Mouse (Mus musculus): ENCODE results near the gene Cacna1c. TPM values are rescaled to one million over a fixed set of nuclear protein-coding genes. Genes with fewer than 3 reads are reported as not detected.

Cacna1c gene
- polyA plus RNA-seq, 2 experiments = 8.9 to 29.0 TPM

- H3K4me2 ChIP-seq (replicated peaks; ENCODE audit: low read depth, low read length, severe bottlenecking) = no peak overlapping the region
- no peak for DNase-seq (ENCODE audit: low spot score)
- no peaks in the 10 kb centered on the region for H3K36me3 ChIP-seq (ENCODE audit: control insufficient read depth, insufficient read depth, low read length)
- TF ChIP-seq POLR2A (IDR thresholded peaks at IDR 0.05; ENCODE audit: borderline replicate concordance, extremely low read depth, insufficient read depth, insufficient read length) = no peak
- no peaks in the 10 kb centered on the region for H3K9me3 ChIP-seq (ENCODE audit: control insufficient read depth, low read length)
- H3K9ac ChIP-seq (ENCODE audit: low read depth, low read length, severe bottlenecking) = no peak overlapping the region
- H3K27me3 ChIP-seq (ENCODE audit: control insufficient read depth, insufficient read depth, low read length) = no peaks in the 10 kb centered on the region
- 0 out of 2 replicates have a peak, but pooled peaks cover 9% of the 10 kb centered on the region for H3K4me1 ChIP-seq (ENCODE audit: control insufficient read depth, insufficient read depth, low read length)
- H3K27ac ChIP-seq (replicated peaks; ENCODE audit: low read depth, low read length) = no peak overlapping the region
- H3K4me3 ChIP-seq (replicated peaks; ENCODE audit: low read length) = no peak overlapping the region
- 83% methylated on average over 5 of the region's 5 CpGs for WGBS
- no peak for ATAC-seq (ENCODE audit: low FRiP score, low read depth)
These were observed 127.1 kb downstream of the Cacna1c start for GRCm38 (mm10) chr6:119069145-119069544.

GRCm38 (mm10) chr6:119068650-119069049, 127.6 kb downstream of the Cacna1c start:
- H3K9ac ChIP-seq (ENCODE audit: low read depth, low read length, severe bottlenecking) = no peak overlapping the region
- no peak overlapping the region for H3K27ac ChIP-seq (replicated peaks; ENCODE audit: low read depth, low read length)
- no peak overlapping the region for H3K4me3 ChIP-seq (replicated peaks; ENCODE audit: low read length)
- DNase-seq (ENCODE audit: low spot score) (no peak), ATAC-seq (ENCODE audit: low FRiP score, low read depth) (no peak)
- no peak for TF ChIP-seq POLR2A (IDR thresholded peaks at IDR 0.05; ENCODE audit: borderline replicate concordance, extremely low read depth, insufficient read depth, insufficient read length)
- 62% methylated on average over 4 of the region's 4 CpGs for WGBS
- H3K27me3 ChIP-seq (ENCODE audit: control insufficient read depth, insufficient read depth, low read length) = no peaks in the 10 kb centered on the region
- 0 out of 2 replicates have a peak, but pooled peaks cover 9% of the 10 kb centered on the region for H3K4me1 ChIP-seq (ENCODE audit: control insufficient read depth, insufficient read depth, low read length)
- no peaks in the 10 kb centered on the region for H3K36me3 ChIP-seq (ENCODE audit: control insufficient read depth, insufficient read depth, low read length)
- no peak overlapping the region for H3K4me2 ChIP-seq (replicated peaks; ENCODE audit: low read depth, low read length, severe bottlenecking)
- H3K9me3 ChIP-seq (ENCODE audit: control insufficient read depth, low read length) = no peaks in the 10 kb centered on the region

- no peak for ATAC-seq (ENCODE audit: low FRiP score, low read depth)
- 51% methylated on average over 5 of the region's 5 CpGs for WGBS
- H3K27ac ChIP-seq (replicated peaks; ENCODE audit: low read depth, low read length) = no peak overlapping the region
These were observed 131.3 kb downstream of the Cacna1c start for GRCm38 (mm10) chr6:119064961-119065360.

GRCm38 (mm10) chr6:119064430-119064829, 131.8 kb downstream of the Cacna1c start:
- H3K27ac ChIP-seq (replicated peaks; ENCODE audit: low read depth, low read length) = no peak overlapping the region
- no peak overlapping the region for H3K9ac ChIP-seq (ENCODE audit: low read depth, low read length, severe bottlenecking)

More at GRCm38 (mm10) chr6:119064961-119065360, 131.3 kb downstream of the Cacna1c start:
- H3K36me3 ChIP-seq (ENCODE audit: control insufficient read depth, insufficient read depth, low read length) = no peaks in the 10 kb centered on the region
- no peak for TF ChIP-seq POLR2A (IDR thresholded peaks at IDR 0.05; ENCODE audit: borderline replicate concordance, extremely low read depth, insufficient read depth, insufficient read length)
- no peak for DNase-seq (ENCODE audit: low spot score)
- H3K4me1 ChIP-seq (ENCODE audit: control insufficient read depth, insufficient read depth, low read length) = 0 out of 2 replicates have a peak, but pooled peaks cover 9% of the 10 kb centered on the region
- no peaks in the 10 kb centered on the region for H3K9me3 ChIP-seq (ENCODE audit: control insufficient read depth, low read length)
- no peaks in the 10 kb centered on the region for H3K27me3 ChIP-seq (ENCODE audit: control insufficient read depth, insufficient read depth, low read length)
- H3K4me2 ChIP-seq (replicated peaks; ENCODE audit: low read depth, low read length, severe bottlenecking) = no peak overlapping the region
- H3K9ac ChIP-seq (ENCODE audit: low read depth, low read length, severe bottlenecking) = no peak overlapping the region
- H3K4me3 ChIP-seq (replicated peaks; ENCODE audit: low read length) = no peak overlapping the region

GRCm38 (mm10) chr6:119062695-119063094, 133.5 kb downstream of the Cacna1c start:
- H3K4me1 ChIP-seq (ENCODE audit: control insufficient read depth, insufficient read depth, low read length) = 0 out of 2 replicates have a peak, but pooled peaks cover 9% of the 10 kb centered on the region
- H3K4me3 ChIP-seq (replicated peaks; ENCODE audit: low read length) = no peak overlapping the region
- H3K36me3 ChIP-seq (ENCODE audit: control insufficient read depth, insufficient read depth, low read length) = no peaks in the 10 kb centered on the region
- H3K27me3 ChIP-seq (ENCODE audit: control insufficient read depth, insufficient read depth, low read length) = no peaks in the 10 kb centered on the region
- H3K27ac ChIP-seq (replicated peaks; ENCODE audit: low read depth, low read length) = no peak overlapping the region
- H3K9ac ChIP-seq (ENCODE audit: low read depth, low read length, severe bottlenecking) = no peak overlapping the region
- ATAC-seq (ENCODE audit: low FRiP score, low read depth) (no peak), DNase-seq (ENCODE audit: low spot score) (no peak)
- H3K9me3 ChIP-seq (ENCODE audit: control insufficient read depth, low read length) = no peaks in the 10 kb centered on the region
- TF ChIP-seq POLR2A (IDR thresholded peaks at IDR 0.05; ENCODE audit: borderline replicate concordance, extremely low read depth, insufficient read depth, insufficient read length) = no peak
- no peak overlapping the region for H3K4me2 ChIP-seq (replicated peaks; ENCODE audit: low read depth, low read length, severe bottlenecking)

More at GRCm38 (mm10) chr6:119064430-119064829, 131.8 kb downstream of the Cacna1c start:
- Histone ChIP-seq H3K9me3 (ENCODE audit: control insufficient read depth, low read length) (no peaks in the 10 kb centered on the region), H3K4me3 (replicated peaks; ENCODE audit: low read length) (no peak overlapping the region), H3K27me3 (ENCODE audit: control insufficient read depth, insufficient read depth, low read length) (no peaks in the 10 kb centered on the region), H3K4me2 (replicated peaks; ENCODE audit: low read depth, low read length, severe bottlenecking) (no peak overlapping the region), H3K4me1 (ENCODE audit: control insufficient read depth, insufficient read depth, low read length) (0 out of 2 replicates have a peak, but pooled peaks cover 9% of the 10 kb centered on the region), H3K36me3 (ENCODE audit: control insufficient read depth, insufficient read depth, low read length) (no peaks in the 10 kb centered on the region)
- DNase-seq (ENCODE audit: low spot score) (no peak), ATAC-seq (ENCODE audit: low FRiP score, low read depth) (no peak)
- whole genome bisulfite sequencing = 81% methylated on average over 9 of the region's 9 CpGs
- no peak for TF ChIP-seq POLR2A (IDR thresholded peaks at IDR 0.05; ENCODE audit: borderline replicate concordance, extremely low read depth, insufficient read depth, insufficient read length)

GRCm38 (mm10) chr6:119058896-119059295, 137.3 kb downstream of the Cacna1c start:
- no peak overlapping the region for H3K9ac ChIP-seq (ENCODE audit: low read depth, low read length, severe bottlenecking)
- no peak overlapping the region for H3K4me3 ChIP-seq (replicated peaks; ENCODE audit: low read length)
- no peak overlapping the region for H3K27ac ChIP-seq (replicated peaks; ENCODE audit: low read depth, low read length)
- H3K9me3 ChIP-seq (ENCODE audit: control insufficient read depth, low read length) = no peaks in the 10 kb centered on the region
- TF ChIP-seq POLR2A (IDR thresholded peaks at IDR 0.05; ENCODE audit: borderline replicate concordance, extremely low read depth, insufficient read depth, insufficient read length) = no peak
- ATAC-seq (ENCODE audit: low FRiP score, low read depth) = no peak
- no peaks in the 10 kb centered on the region for H3K27me3 ChIP-seq (ENCODE audit: control insufficient read depth, insufficient read depth, low read length)
- 90% methylated on average over 3 of the region's 3 CpGs for WGBS
- no peaks in the 10 kb centered on the region for H3K4me1 ChIP-seq (ENCODE audit: control insufficient read depth, insufficient read depth, low read length)
- DNase-seq (ENCODE audit: low spot score) = no peak
- peaks cover 13% of the 10 kb centered on the region for H3K36me3 ChIP-seq (ENCODE audit: control insufficient read depth, insufficient read depth, low read length)
- no peak overlapping the region for H3K4me2 ChIP-seq (replicated peaks; ENCODE audit: low read depth, low read length, severe bottlenecking)

All from limb, embryonic 14.5 days (tissue).